12 mouse cellular contexts compared by ENCODE assay signal in the genomic region with DNA sequence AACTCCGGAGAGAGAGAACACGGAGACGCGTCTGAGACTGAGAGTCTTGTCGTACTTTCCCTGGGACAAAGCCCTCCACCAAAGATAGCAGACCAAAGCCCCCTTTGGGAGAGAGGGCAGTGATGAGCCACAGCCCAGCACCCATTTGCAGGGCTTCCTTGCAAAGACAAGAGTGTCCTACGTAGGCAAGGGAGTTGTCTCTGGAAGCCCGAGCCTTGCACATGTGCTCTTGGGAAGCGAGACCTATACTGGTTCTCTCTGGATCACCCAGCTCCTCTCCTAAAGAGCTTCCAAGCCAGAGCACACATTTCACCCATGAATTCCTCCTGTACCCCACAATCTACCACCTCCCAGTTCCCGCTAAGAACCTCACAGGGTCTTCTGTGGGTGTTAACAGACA. TPM values are rescaled to one million over a fixed set of nuclear protein-coding genes. Genes with fewer than 3 reads are reported as not detected.
DNase-seq lines count a peak whose midpoint lies in the region; ATAC-seq and TF ChIP-seq lines count a peak whose summit lies in the region.
"Had no signal": no experiment of that assay in that cellular context is flagged by ENCODE, and none has a peak within 500 bp of the region (broad histone marks: within the 10 kb centered on the region; RNA-seq: fewer than 3 reads in every experiment).

No protein-coding gene starts in this region.

- no peaks in the 10 kb centered on the region for H3K9me3 ChIP-seq in heart, embryonic 15.5 days (replicated peaks)
- H3K9me3 ChIP-seq in midbrain, embryonic 14.5 days (ENCODE audit: control insufficient read depth, low read length) = no peaks in the 10 kb centered on the region
- H3K9me3 ChIP-seq in midbrain, embryonic 11.5 days (ENCODE audit: control insufficient read depth, low read length) = no peaks in the 10 kb centered on the region
- H3K9me3 ChIP-seq in hindbrain, postnatal 0 days (ENCODE audit: low read length) = no peaks in the 10 kb centered on the region
- H3K9me3 ChIP-seq: midbrain, embryonic 12.5 days had no signal

- H3K27me3 ChIP-seq in heart, embryonic 15.5 days = peaks cover 8% of the 10 kb centered on the region
- peaks cover 3% of the 10 kb centered on the region; the same call in 1 of the 2 replicates for H3K27me3 ChIP-seq in midbrain, embryonic 14.5 days (ENCODE audit: control insufficient read depth, insufficient read depth, low read length)
- peaks cover 10% of the 10 kb centered on the region for H3K27me3 ChIP-seq in midbrain, embryonic 11.5 days (ENCODE audit: control insufficient read depth, insufficient read depth, low read length)
- H3K27me3 ChIP-seq in hindbrain, postnatal 0 days (ENCODE audit: insufficient read depth, low read length) = no peaks in the 10 kb centered on the region
- no peaks in the 10 kb centered on the region for H3K27me3 ChIP-seq in small intestine, adult 2 months (ENCODE audit: control insufficient read depth, insufficient read depth, low read length)

- H3K27ac ChIP-seq in heart, embryonic 15.5 days = no peak overlapping the region
- H3K27ac ChIP-seq in midbrain, embryonic 14.5 days (replicated peaks; ENCODE audit: low read depth, low read length) = no peak overlapping the region
- H3K27ac ChIP-seq in midbrain, embryonic 11.5 days (ENCODE audit: low read depth, low read length) = no peak overlapping the region
- H3K27ac ChIP-seq in hindbrain, postnatal 0 days = no peak overlapping the region
- H3K27ac ChIP-seq in small intestine, adult 2 months (ENCODE audit: insufficient read depth, low read depth, low read length) = no peak overlapping the region
- H3K27ac ChIP-seq: midbrain, embryonic 12.5 days had no signal

- H3K9ac ChIP-seq in heart, embryonic 15.5 days = no peak overlapping the region
- H3K9ac ChIP-seq in midbrain, embryonic 14.5 days (replicated peaks; ENCODE audit: low read length) = no peak overlapping the region
- H3K9ac ChIP-seq in midbrain, embryonic 11.5 days (ENCODE audit: low read length) = no peak overlapping the region
- H3K9ac ChIP-seq in hindbrain, postnatal 0 days (replicated peaks; ENCODE audit: low read length) = peak overlapping the region; percentile 61; the same call in 1 of the 2 replicates

- WGBS in heart, embryonic 15.5 days = 86% methylated on average over 9 of the region's 9 CpGs
- WGBS in midbrain, embryonic 14.5 days = 90% methylated on average over 9 of the region's 9 CpGs
- WGBS in midbrain, embryonic 11.5 days = 86% methylated on average over 9 of the region's 9 CpGs
- WGBS in hindbrain, postnatal 0 days = 83% methylated on average over 9 of the region's 9 CpGs
- WGBS in small intestine, adult 2 months = 91% methylated on average over 9 of the region's 9 CpGs

- peaks cover 6% of the 10 kb centered on the region for H3K4me1 ChIP-seq in heart, embryonic 15.5 days (replicated peaks)
- H3K4me1 ChIP-seq in midbrain, embryonic 14.5 days (ENCODE audit: control insufficient read depth, insufficient read depth, low read length) = peaks cover 12% of the 10 kb centered on the region; the same call in 1 of the 2 replicates
- peaks cover 7% of the 10 kb centered on the region for H3K4me1 ChIP-seq in midbrain, embryonic 11.5 days (ENCODE audit: control insufficient read depth, insufficient read depth, low read length)
- H3K4me1 ChIP-seq in hindbrain, postnatal 0 days (ENCODE audit: insufficient read depth, low read length) = 0 out of 2 replicates have a peak, but pooled peaks cover 5% of the 10 kb centered on the region
- peaks cover 11% of the 10 kb centered on the region; the same call in 1 of the 2 replicates for H3K4me1 ChIP-seq in small intestine, adult 2 months (ENCODE audit: control insufficient read depth, insufficient read depth, insufficient read length, low read length)

- no peaks in the 10 kb centered on the region for H3K36me3 ChIP-seq in heart, embryonic 15.5 days
- H3K36me3 ChIP-seq in midbrain, embryonic 14.5 days (ENCODE audit: control insufficient read depth, insufficient read depth, low read length) = no peaks in the 10 kb centered on the region
- no peaks in the 10 kb centered on the region for H3K36me3 ChIP-seq in midbrain, embryonic 11.5 days (ENCODE audit: control insufficient read depth, insufficient read depth, low read length)
- no peaks in the 10 kb centered on the region for H3K36me3 ChIP-seq in hindbrain, postnatal 0 days (ENCODE audit: insufficient read depth, low read length)
- peaks cover 7% of the 10 kb centered on the region for H3K36me3 ChIP-seq in small intestine, adult 2 months (ENCODE audit: control insufficient read depth, insufficient read depth, low read length)
- H3K36me3 ChIP-seq: midbrain, embryonic 12.5 days had no signal

- no peak for TF ChIP-seq POLR2A in small intestine, adult 2 months (IDR thresholded peaks at IDR 0.05; ENCODE audit: low read depth, low read length)

- DNase-seq in heart, postnatal 4 days = no peak
- no peak for DNase-seq in midbrain, embryonic 14.5 days
- DNase-seq in midbrain, embryonic 11.5 days (ENCODE audit: low spot score, missing footprints) = no peak
- DNase-seq in hindbrain, postnatal 0 days (ENCODE audit: low spot score) = no peak
- no peak for DNase-seq in spleen, adult 12 weeks (ENCODE audit: low spot score)
- no peak for DNase-seq in gastrocnemius, adult 18-20 months (ENCODE audit: low spot score)
- DNase-seq: thymus, adult 18-20 months had no signal

- TF ChIP-seq CTCF in hindbrain, postnatal 0 days (IDR thresholded peaks at IDR 0.05; ENCODE audit: low read depth) = no peak
- TF ChIP-seq CTCF in small intestine, adult 2 months (IDR thresholded peaks at IDR 0.05; ENCODE audit: extremely low read depth, insufficient read length, insufficient replicate concordance, low read depth, low read length) = no peak

- ATAC-seq in heart, embryonic 15.5 days (replicated peaks; ENCODE audit: insufficient number of reproducible peaks, insufficient read depth, low FRiP score, low read depth) = no peak
- no peak for ATAC-seq in midbrain, embryonic 14.5 days (ENCODE audit: low FRiP score, low TSS enrichment)
- ATAC-seq in midbrain, embryonic 11.5 days (ENCODE audit: low FRiP score) = no peak
- no peak for ATAC-seq in hindbrain, postnatal 0 days
- ATAC-seq: inflammation-experienced regulatory T-cells, adult 6 months had no signal

- H3K4me3 ChIP-seq in heart, embryonic 15.5 days = peak overlapping the region; percentile 61
- H3K4me3 ChIP-seq in midbrain, embryonic 14.5 days (replicated peaks; ENCODE audit: low read depth, low read length) = peak overlapping the region; percentile 59; the same call in 1 of the 2 replicates
- no peak overlapping the region for H3K4me3 ChIP-seq in midbrain, embryonic 11.5 days (ENCODE audit: low read depth, low read length)
- H3K4me3 ChIP-seq in hindbrain, postnatal 0 days (ENCODE audit: low read length) = peak overlapping the region; percentile 55
- peak overlapping the region; percentile 50 for H3K4me3 ChIP-seq in small intestine, adult 2 months (ENCODE audit: low read depth, low read length)

- peak overlapping the region; percentile 94; the same call in 1 of the 2 replicates for H3K4me2 ChIP-seq in heart, embryonic 15.5 days
- H3K4me2 ChIP-seq in midbrain, embryonic 14.5 days (ENCODE audit: low read length) = peak overlapping the region; percentile 74
- no peak overlapping the region for H3K4me2 ChIP-seq in midbrain, embryonic 11.5 days
- H3K4me2 ChIP-seq in hindbrain, postnatal 0 days (ENCODE audit: low read depth, low read length) = peak overlapping the region; percentile 76

RNA-seq across cellular contexts. Expression of gene Slc7a8, which starts 1.7 kb away (rescaled TPM):
- polyA plus RNA-seq in heart, embryonic 15.5 days (2015; fragmentation: Nextera tagmentation; extraction: Ambion mirVana) = 2.8 and 4.4 TPM in 2 replicates
- total RNA-seq in heart, postnatal 4 days (2021) = 1 to 10 TPM; 1.9 to 2.0 TPM
- polyA plus RNA-seq in midbrain, embryonic 14.5 days (2014; fragmentation: Nextera tagmentation; extraction: Ambion mirVana) = 5.7 and 7.6 TPM in 2 replicates
- 2.8 and 3.0 TPM in 2 replicates for polyA plus RNA-seq in midbrain, embryonic 11.5 days (2014; fragmentation: Nextera tagmentation; extraction: Ambion mirVana)
- total RNA-seq in hindbrain, postnatal 0 days (2014; rRNA removed) = 8.9 and 10.6 TPM in 2 replicates
- polyA plus RNA-seq in hindbrain, postnatal 0 days (2015; fragmentation: Nextera tagmentation; extraction: Ambion mirVana) = 7.9 and 9.3 TPM in 2 replicates
- polyA plus RNA-seq in small intestine, adult 2 months (2012; rRNA removed) = 39.5 and 174 TPM in 2 replicates
- total RNA-seq in gastrocnemius, adult 18-20 months (2021) = 10 to 100 TPM; 10.7 to 24.4 TPM

RNA-seq across cellular contexts. Expression of gene Rnf212b, which starts 33.9 kb away (rescaled TPM):
- polyA plus RNA-seq in heart, embryonic 15.5 days (2015; fragmentation: Nextera tagmentation; extraction: Ambion mirVana) = not detected in 2 replicates
- total RNA-seq in heart, postnatal 4 days (2021) = not detected
- polyA plus RNA-seq in midbrain, embryonic 14.5 days (2014; fragmentation: Nextera tagmentation; extraction: Ambion mirVana) = not detected in 2 replicates
- not detected in 2 replicates for polyA plus RNA-seq in midbrain, embryonic 11.5 days (2014; fragmentation: Nextera tagmentation; extraction: Ambion mirVana)
- total RNA-seq in hindbrain, postnatal 0 days (2014; rRNA removed) = not detected in 2 replicates
- polyA plus RNA-seq in hindbrain, postnatal 0 days (2015; fragmentation: Nextera tagmentation; extraction: Ambion mirVana) = not detected in 2 replicates
- not detected in 2 replicates for polyA plus RNA-seq in small intestine, adult 2 months (2012; rRNA removed)
- 1 to 10 TPM; 3.0 to 4.1 TPM for total RNA-seq in gastrocnemius, adult 18-20 months (2021)
- polyA plus RNA-seq: inflammation-experienced regulatory T-cells, adult 6 months; liver, embryonic 16.5 days; midbrain, embryonic 12.5 days had no signal
